Comparison of ENCODE assay signal across 16 mouse cellular contexts in genomic region chr9:9262479-9262878, GRCm38 (mm10).
"Had no signal": no experiment of that assay in that cellular context is flagged by ENCODE, and none has a peak within 500 bp of the region (broad histone marks: within the 10 kb centered on the region; RNA-seq: fewer than 3 reads in every experiment).

No protein-coding gene starts in this region.

- DNase-seq: retina, postnatal 1 day; right cerebral cortex, adult 18-20 months; right cerebral cortex, postnatal 14 days; right cerebral cortex, postnatal 25 days; right cerebral cortex, postnatal 4 days; spleen, adult 18-20 months; thymus, adult 18-20 months; thymus, adult 2 months; thymus, postnatal 14 days; thymus, postnatal 25 days; thymus, postnatal 36 days; thymus, postnatal 4 days had no signal

- H3K36me3 ChIP-seq: neural tube, embryonic 12.5 days; neural tube, embryonic 13.5 days; neural tube, embryonic 15.5 days; stomach, embryonic 15.5 days had no signal

- H3K9ac ChIP-seq: neural tube, embryonic 12.5 days; neural tube, embryonic 13.5 days; neural tube, embryonic 15.5 days; stomach, embryonic 15.5 days had no signal

- H3K27ac ChIP-seq: neural tube, embryonic 12.5 days; neural tube, embryonic 13.5 days; neural tube, embryonic 15.5 days; stomach, embryonic 15.5 days had no signal

- H3K27me3 ChIP-seq: neural tube, embryonic 12.5 days; neural tube, embryonic 13.5 days; neural tube, embryonic 15.5 days; stomach, embryonic 15.5 days had no signal

- H3K9me3 ChIP-seq: neural tube, embryonic 12.5 days; neural tube, embryonic 13.5 days; neural tube, embryonic 15.5 days; stomach, embryonic 15.5 days had no signal

- H3K4me1 ChIP-seq: neural tube, embryonic 12.5 days; neural tube, embryonic 13.5 days; neural tube, embryonic 15.5 days; stomach, embryonic 15.5 days had no signal

- H3K4me3 ChIP-seq: neural tube, embryonic 12.5 days; neural tube, embryonic 13.5 days; neural tube, embryonic 15.5 days; stomach, embryonic 15.5 days had no signal

- H3K4me2 ChIP-seq: neural tube, embryonic 12.5 days; neural tube, embryonic 13.5 days; neural tube, embryonic 15.5 days; stomach, embryonic 15.5 days had no signal
